Mouse (Mus musculus) embryonic fibroblast, embryonic 13.5 days (primary cell): Measurements from ENCODE around the gene Sh2d3c.

Experiments used
- CTCF ChIP-seq: IDR thresholded peaks from 2 replicates; pipeline ENCODE4 v1.5.1; 2011; ENCODE audit warnings: mild to moderate bottlenecking, control low read depth, low read length, moderate library complexity, borderline replicate concordance; ENCODE audit not compliant: insufficient read depth
- POLR2A ChIP-seq: IDR thresholded peaks from 2 replicates; pipeline ENCODE4 v1.6.1; 2011; ENCODE audit warnings: low read depth, mild to moderate bottlenecking, control low read depth, low read length, moderate library complexity

DNA sequence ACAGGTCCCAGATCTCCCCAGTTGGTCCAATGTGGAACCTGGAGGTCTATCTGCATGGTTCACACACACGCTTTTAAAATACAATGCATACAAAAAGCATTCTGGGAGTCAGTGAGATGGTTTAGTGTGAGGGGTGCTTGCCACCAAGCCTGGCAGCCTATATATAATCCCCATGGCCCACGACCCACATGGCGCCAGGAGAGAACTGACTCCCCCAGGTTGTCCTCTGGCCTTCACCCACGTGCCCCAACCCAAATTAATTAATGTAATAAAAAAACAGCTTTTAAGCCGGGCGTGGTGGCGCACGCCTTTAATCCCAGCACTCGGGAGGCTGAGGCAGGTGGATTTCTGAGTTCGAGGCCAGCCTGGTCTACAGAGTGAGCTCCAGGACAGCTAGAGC is 37.2 kb upstream of the Sh2d3c start:
- TF ChIP-seq POLR2A (no peak), CTCF (no peak)
